Mouse (Mus musculus): ENCODE results near the gene Mrgbp. TPM values are rescaled to one million over a fixed set of nuclear protein-coding genes. Genes with fewer than 3 reads are reported as not detected.

The Mrgbp gene
- polyA plus RNA-seq, 1 experiment, result not detected

DNA sequence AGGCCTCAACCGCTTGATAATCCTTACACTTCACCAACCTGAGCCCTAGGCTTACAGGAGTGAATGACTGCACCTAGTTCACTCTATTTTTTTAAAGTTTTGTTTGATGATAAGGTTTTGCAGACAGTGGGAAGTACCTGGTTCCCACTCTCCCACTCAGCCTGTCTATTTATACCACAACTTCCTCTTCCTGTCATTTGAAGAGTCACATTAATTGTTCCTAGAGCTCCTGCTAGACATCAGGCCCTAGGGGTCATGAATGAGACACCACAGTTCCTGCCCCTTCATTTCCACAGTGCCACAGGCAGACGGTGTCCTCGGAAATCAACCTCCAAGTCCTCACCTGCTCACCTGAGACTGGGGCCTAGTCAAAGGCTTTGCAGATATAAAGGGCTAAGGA, 24.6 kb upstream of the Mrgbp start:
- no peak overlapping the region for H3K4me3 ChIP-seq (ENCODE audit: insufficient read depth, low read depth, low read length)
- 89% methylated on average over 3 of the region's 3 CpGs for WGBS
- TF ChIP-seq POLR2A (IDR thresholded peaks at IDR 0.05; ENCODE audit: insufficient read depth, low read depth, low read length), result no peak
- no peak for TF ChIP-seq CTCF (IDR thresholded peaks at IDR 0.05; ENCODE audit: insufficient read depth, low read depth, low read length)
- H3K4me1 ChIP-seq (ENCODE audit: control insufficient read depth, insufficient read depth, low read length), result peaks cover 4% of the 10 kb centered on the region; the same call in 1 of the 2 replicates
- H3K27ac ChIP-seq (ENCODE audit: insufficient read depth, low read depth, low read length), result no peak overlapping the region

DNA sequence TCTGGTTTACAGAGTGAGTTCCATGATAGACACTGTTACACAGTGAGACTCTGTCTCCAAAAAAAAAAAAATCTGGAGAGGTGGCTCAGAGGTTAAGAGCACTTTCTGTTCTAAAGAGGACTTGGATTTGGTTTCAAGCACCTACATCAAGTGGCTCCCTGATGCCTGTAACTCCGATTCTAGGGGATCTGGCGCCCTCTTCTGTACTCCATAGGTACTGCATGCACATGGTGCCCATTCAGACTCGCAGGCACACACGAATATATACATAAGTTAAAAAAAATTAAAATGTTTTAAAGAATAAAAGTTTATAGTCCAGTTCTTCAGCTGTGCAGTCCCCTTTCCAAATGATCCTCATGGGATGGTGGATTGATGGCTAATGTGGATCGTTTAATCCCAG, 20.9 kb upstream of the Mrgbp start:
- no peak overlapping the region for H3K4me3 ChIP-seq (ENCODE audit: insufficient read depth, low read depth, low read length)
- H3K4me1 ChIP-seq (ENCODE audit: control insufficient read depth, insufficient read depth, low read length), result no peaks in the 10 kb centered on the region
- TF ChIP-seq CTCF (IDR thresholded peaks at IDR 0.05; ENCODE audit: insufficient read depth, low read depth, low read length), result no peak
- TF ChIP-seq POLR2A (IDR thresholded peaks at IDR 0.05; ENCODE audit: insufficient read depth, low read depth, low read length), result no peak
- H3K27ac ChIP-seq (ENCODE audit: insufficient read depth, low read depth, low read length), result no peak overlapping the region
- WGBS, result 57% methylated on average over 5 of the region's 5 CpGs

DNA sequence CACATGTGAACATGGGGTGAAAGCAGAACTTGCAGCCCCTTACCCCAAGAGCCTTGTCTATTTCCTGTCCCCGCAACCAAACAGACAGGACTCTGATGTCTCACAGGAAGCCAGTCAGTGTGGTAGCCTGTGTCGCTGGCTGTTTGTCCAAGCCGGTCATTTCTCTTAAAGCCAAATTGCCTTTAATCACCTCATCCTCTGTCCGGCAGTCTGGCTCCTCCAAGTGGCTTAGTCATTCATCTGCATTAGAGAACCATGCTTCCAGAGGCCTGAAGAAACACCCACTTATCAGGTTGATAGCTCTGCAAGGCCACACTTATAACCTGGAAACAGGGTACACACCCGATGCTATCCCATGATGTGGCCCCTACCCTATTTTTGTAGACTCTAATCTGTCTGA, 19.0 kb upstream of the Mrgbp start:
- 75% methylated on average over 5 of the region's 5 CpGs for WGBS
- TF ChIP-seq CTCF (IDR thresholded peaks at IDR 0.05; ENCODE audit: insufficient read depth, low read depth, low read length) (no peak), POLR2A (IDR thresholded peaks at IDR 0.05; ENCODE audit: insufficient read depth, low read depth, low read length) (no peak)
- no peak overlapping the region for H3K27ac ChIP-seq (ENCODE audit: insufficient read depth, low read depth, low read length)
- H3K4me1 ChIP-seq (ENCODE audit: control insufficient read depth, insufficient read depth, low read length), result no peaks in the 10 kb centered on the region
- H3K4me3 ChIP-seq (ENCODE audit: insufficient read depth, low read depth, low read length), result no peak overlapping the region

DNA sequence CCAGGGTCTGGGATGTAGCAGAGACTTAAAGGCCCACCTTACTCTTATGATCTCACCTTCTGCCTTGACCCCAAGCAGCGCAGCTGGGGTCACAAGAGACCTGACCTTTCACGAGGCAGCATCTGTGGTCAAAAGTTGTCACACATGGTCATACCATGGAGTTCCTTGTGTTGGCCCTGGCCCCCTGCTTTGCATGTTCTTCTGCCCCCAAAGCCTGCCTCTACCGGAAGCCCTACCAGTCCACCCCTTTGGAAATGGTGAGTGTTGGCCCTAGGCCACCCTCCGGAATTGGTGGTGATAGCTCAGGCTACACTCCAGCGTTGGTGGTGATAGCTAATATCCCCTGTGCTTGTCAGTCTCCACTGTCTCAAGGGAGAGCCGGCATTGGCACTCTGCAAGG, 17.8 kb upstream of the Mrgbp start:
- TF ChIP-seq POLR2A (IDR thresholded peaks at IDR 0.05; ENCODE audit: insufficient read depth, low read depth, low read length), result no peak
- no peak for TF ChIP-seq CTCF (IDR thresholded peaks at IDR 0.05; ENCODE audit: insufficient read depth, low read depth, low read length)
- Histone ChIP-seq H3K4me1 (ENCODE audit: control insufficient read depth, insufficient read depth, low read length) (no peaks in the 10 kb centered on the region), H3K4me3 (ENCODE audit: insufficient read depth, low read depth, low read length) (no peak overlapping the region), H3K27ac (ENCODE audit: insufficient read depth, low read depth, low read length) (no peak overlapping the region)
- WGBS, result 57% methylated on average over 6 of the region's 6 CpGs

DNA sequence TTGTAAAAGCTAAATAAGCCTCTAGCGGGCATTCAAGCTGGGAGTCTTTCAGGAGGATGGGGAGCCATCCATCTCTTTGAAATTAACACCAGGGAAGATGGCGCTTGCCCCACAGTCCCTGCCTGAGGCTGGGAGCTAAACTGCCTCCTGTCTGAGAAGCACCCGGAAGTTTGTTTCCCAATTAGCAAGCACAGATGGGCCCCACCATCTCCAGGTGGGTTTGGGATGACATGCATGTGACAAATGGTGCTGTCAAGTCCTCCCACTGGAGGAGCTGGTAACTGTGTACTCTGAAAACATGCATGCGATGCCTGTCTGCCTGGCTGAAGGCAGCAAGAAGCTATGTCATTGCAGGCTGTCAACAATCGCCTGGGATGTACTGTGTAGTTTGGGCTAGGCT, 17.3 kb upstream of the Mrgbp start:
- no peak overlapping the region for H3K27ac ChIP-seq (ENCODE audit: insufficient read depth, low read depth, low read length)
- H3K4me3 ChIP-seq (ENCODE audit: insufficient read depth, low read depth, low read length), result no peak overlapping the region
- TF ChIP-seq CTCF (IDR thresholded peaks at IDR 0.05; ENCODE audit: insufficient read depth, low read depth, low read length) (no peak), POLR2A (IDR thresholded peaks at IDR 0.05; ENCODE audit: insufficient read depth, low read depth, low read length) (no peak)
- H3K4me1 ChIP-seq (ENCODE audit: control insufficient read depth, insufficient read depth, low read length), result no peaks in the 10 kb centered on the region
- WGBS, result 61% methylated on average over 5 of the region's 5 CpGs

DNA sequence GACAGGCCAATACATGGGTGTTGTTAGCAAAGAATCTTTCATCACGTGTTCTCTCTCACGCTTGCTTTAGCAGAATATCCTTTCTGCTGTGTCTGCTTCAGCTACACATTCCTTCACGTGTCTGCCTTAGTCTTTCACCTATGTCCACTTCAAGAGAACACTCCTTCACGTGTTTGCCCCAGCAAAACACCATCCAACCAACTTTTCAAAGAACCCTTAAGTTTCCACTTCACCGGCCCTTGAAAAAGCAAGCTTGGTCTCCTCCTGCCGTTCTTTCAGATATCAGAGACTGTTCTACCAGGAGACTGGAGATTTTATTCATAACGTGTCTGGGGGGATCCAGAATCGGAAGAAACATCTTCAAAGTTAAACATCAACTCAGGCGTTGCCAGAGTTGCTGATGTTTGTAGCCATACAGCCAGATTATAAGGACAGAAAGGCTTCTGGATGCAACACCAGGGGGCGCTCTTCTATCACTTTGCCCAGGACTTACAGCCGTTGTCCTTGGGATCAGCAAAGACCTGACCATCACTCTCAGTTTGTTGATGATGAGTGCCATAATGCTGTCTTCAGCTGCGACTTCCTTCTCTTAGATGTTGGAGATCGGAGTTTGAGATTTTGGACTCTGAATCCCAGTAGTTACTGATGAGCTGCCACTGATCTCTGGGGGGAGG, 14.7 kb upstream of the Mrgbp start:
- TF ChIP-seq POLR2A (IDR thresholded peaks at IDR 0.05; ENCODE audit: insufficient read depth, low read depth, low read length), result no peak
- peak; percentile 35; the same call in 1 of the 2 replicates for TF ChIP-seq CTCF (IDR thresholded peaks at IDR 0.05; ENCODE audit: insufficient read depth, low read depth, low read length)
- Histone ChIP-seq H3K4me1 (ENCODE audit: control insufficient read depth, insufficient read depth, low read length) (no peaks in the 10 kb centered on the region), H3K4me3 (ENCODE audit: insufficient read depth, low read depth, low read length) (no peak overlapping the region), H3K27ac (ENCODE audit: insufficient read depth, low read depth, low read length) (no peak overlapping the region)
- 38% methylated on average over 13 of the region's 13 CpGs for WGBS

DNA sequence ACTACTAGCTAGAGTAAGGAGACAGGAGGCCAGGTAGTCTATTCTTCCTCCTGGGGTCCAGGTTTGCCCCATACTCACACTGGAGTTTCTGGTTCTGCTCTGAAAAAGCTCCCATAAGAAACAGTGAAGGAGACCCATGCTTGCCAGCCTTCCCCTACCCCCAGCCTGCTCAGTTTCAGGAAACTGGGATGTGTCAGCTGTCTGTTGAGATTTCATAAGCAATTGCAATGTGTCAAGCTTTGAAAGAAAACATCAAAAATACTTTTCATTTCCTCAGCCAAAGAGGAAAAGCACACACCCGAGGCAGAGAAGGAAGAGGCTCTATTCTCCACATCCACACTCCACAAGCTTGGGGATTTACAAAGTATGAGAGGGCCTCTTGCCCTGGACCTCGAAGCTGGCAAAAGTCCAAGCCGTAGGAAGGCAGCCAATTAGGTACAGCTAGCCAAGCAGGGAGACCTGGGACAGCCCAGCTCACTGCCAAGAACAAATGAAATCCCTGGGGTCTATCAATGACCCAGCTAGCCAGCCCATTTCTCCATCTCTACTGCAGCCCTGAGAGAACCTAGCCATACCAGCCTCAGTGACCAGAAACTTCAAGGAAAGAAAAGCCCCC, 12.0 kb upstream of the Mrgbp start:
- WGBS, result 23% methylated on average over 3 of the region's 3 CpGs
- Histone ChIP-seq H3K4me3 (ENCODE audit: insufficient read depth, low read depth, low read length) (no peak overlapping the region), H3K4me1 (ENCODE audit: control insufficient read depth, insufficient read depth, low read length) (no peaks in the 10 kb centered on the region), H3K27ac (ENCODE audit: insufficient read depth, low read depth, low read length) (no peak overlapping the region)
- TF ChIP-seq POLR2A (IDR thresholded peaks at IDR 0.05; ENCODE audit: insufficient read depth, low read depth, low read length) (no peak), CTCF (IDR thresholded peaks at IDR 0.05; ENCODE audit: insufficient read depth, low read depth, low read length) (no peak)

DNA sequence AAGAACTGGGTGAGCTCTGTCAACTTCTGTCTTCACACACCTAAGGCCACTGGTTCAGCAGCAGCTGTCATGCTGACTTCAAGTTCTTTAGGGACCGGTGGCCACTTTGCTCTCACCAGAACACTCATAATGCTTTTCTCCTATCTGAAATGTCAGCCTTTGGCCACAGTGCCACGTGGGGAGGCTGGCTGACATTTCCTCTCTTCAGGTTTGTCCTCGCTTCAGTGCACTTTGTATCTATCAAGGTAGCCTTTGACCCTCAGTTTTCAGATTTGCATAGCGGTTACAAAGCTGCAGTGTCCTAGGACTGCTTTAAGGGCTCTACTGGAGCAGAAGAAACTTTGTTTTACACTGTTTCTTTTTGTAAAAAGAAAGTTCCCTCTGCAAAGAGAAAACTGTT, 4.6 kb upstream of the Mrgbp start:
- no peak overlapping the region for H3K27ac ChIP-seq (ENCODE audit: insufficient read depth, low read depth, low read length)
- TF ChIP-seq POLR2A (IDR thresholded peaks at IDR 0.05; ENCODE audit: insufficient read depth, low read depth, low read length), result no peak
- no peak overlapping the region for H3K4me3 ChIP-seq (ENCODE audit: insufficient read depth, low read depth, low read length)
- 55% methylated on average over 4 of the region's 4 CpGs for WGBS
- no peaks in the 10 kb centered on the region for H3K4me1 ChIP-seq (ENCODE audit: control insufficient read depth, insufficient read depth, low read length)

DNA sequence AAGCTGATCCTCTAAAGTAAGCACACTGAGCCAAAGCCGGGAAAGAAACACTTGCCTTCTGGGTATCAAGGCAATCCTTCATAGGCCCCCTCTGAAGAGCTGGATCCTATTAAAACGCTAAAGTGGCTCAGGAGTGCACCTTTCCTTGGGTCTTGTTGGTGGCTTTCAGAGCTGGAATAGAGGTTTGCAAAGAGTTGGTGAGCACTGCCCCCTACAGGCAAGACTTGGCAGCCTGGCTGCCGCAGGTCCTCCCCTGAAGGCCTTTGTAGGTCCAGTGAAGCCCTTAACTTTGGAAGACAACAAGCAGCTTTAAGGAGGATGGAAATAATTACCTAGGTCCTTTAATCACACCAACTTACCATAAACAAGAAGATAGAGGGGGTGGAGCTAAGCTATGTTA, 2.4 kb upstream of the Mrgbp start:
- H3K27ac ChIP-seq (ENCODE audit: insufficient read depth, low read depth, low read length), result no peak overlapping the region
- peaks cover 6% of the 10 kb centered on the region for H3K4me1 ChIP-seq (ENCODE audit: control insufficient read depth, insufficient read depth, low read length)
- WGBS, result 6% methylated on average over 3 of the region's 3 CpGs
- TF ChIP-seq POLR2A (IDR thresholded peaks at IDR 0.05; ENCODE audit: insufficient read depth, low read depth, low read length), result no peak
- peak; percentile 85 for TF ChIP-seq CTCF (IDR thresholded peaks at IDR 0.05; ENCODE audit: insufficient read depth, low read depth, low read length)
- H3K4me3 ChIP-seq (ENCODE audit: insufficient read depth, low read depth, low read length), result no peak overlapping the region

Measured in olfactory bulb, adult 2 months (tissue).